Mouse (Mus musculus) thymus, adult 2 months (tissue): Measurements from ENCODE around the gene Nsmce1. TPM values are rescaled to one million over a fixed set of nuclear protein-coding genes. Genes with fewer than 3 reads are reported as not detected.
A peak's percentile ranks its signal among the peaks of the same experiment; 100 is the strongest.

Source experiments
- DNase-seq: peaks from one replicate; pipeline ENCODE4 v3.0.0; 2021
- H3K27ac ChIP-seq: fragments of 200-500 bp; 2 replicates; pipeline ENCODE4 v1.5.1; 2012; ENCODE audit warnings: low read length, control low read depth; ENCODE audit not compliant: control insufficient read depth, insufficient read depth
- H3K27me3 ChIP-seq: fragments of 200-500 bp; 2 replicates; pipeline ENCODE4 v1.6.1; 2012; ENCODE audit warnings: mild to moderate bottlenecking, low read length, moderate library complexity, mixed read lengths; ENCODE audit not compliant: control insufficient read depth, insufficient read depth
- H3K36me3 ChIP-seq: fragments of 200-500 bp; 2 replicates; pipeline ENCODE4 v1.6.1; 2012; ENCODE audit warnings: mild to moderate bottlenecking, low read length, moderate library complexity; ENCODE audit not compliant: control insufficient read depth, insufficient read depth
- H3K4me1 ChIP-seq: fragments of 200-500 bp; replicated peaks from 2 replicates; pipeline ENCODE4 v1.6.1; 2012; ENCODE audit warnings: low read length; ENCODE audit not compliant: control insufficient read depth, insufficient read depth
- H3K4me3 ChIP-seq: fragments of 200-500 bp; 2 replicates; pipeline ENCODE4 v1.5.1; 2012; ENCODE audit warnings: mild to moderate bottlenecking, low read length, control low read depth, moderate library complexity; ENCODE audit not compliant: control insufficient read depth, insufficient read depth
- CTCF ChIP-seq: fragments of 200-500 bp; IDR thresholded peaks from 2 replicates; pipeline ENCODE4 v1.5.1; 2012; ENCODE audit warnings: mild to moderate bottlenecking, control low read depth, low read length, moderate library complexity, borderline replicate concordance; ENCODE audit not compliant: control insufficient read depth, poor library complexity, insufficient read depth; ENCODE audit errors: extremely low read depth
- POLR2A ChIP-seq: fragments of 200-500 bp; IDR thresholded peaks from 2 replicates; pipeline ENCODE4 v1.6.1; 2012; ENCODE audit warnings: mild to moderate bottlenecking, low read length, control low read depth, moderate library complexity; ENCODE audit not compliant: control insufficient read depth, poor library complexity, insufficient read depth; ENCODE audit errors: extremely low read depth
- WGBS: fragments of 180-500 bp; shearing (Covaris S2); methylation state at CpG from one replicate; pipeline ENCODE4 v1.1.7; 2018; 5-methylcytosine and 5-hydroxymethylcytosine counted together
- polyA plus RNA-seq: library from polyadenylated mRNA; depleted of rRNA; stranded (reverse); fragments of >200 nt; gene quantifications from 2 replicates; pipeline ENCODE4 v1.2.3, GENCODE M21; 2012

The Nsmce1 gene
- polyA plus RNA-seq, 1 experiment, result 111 TPM

DNA sequence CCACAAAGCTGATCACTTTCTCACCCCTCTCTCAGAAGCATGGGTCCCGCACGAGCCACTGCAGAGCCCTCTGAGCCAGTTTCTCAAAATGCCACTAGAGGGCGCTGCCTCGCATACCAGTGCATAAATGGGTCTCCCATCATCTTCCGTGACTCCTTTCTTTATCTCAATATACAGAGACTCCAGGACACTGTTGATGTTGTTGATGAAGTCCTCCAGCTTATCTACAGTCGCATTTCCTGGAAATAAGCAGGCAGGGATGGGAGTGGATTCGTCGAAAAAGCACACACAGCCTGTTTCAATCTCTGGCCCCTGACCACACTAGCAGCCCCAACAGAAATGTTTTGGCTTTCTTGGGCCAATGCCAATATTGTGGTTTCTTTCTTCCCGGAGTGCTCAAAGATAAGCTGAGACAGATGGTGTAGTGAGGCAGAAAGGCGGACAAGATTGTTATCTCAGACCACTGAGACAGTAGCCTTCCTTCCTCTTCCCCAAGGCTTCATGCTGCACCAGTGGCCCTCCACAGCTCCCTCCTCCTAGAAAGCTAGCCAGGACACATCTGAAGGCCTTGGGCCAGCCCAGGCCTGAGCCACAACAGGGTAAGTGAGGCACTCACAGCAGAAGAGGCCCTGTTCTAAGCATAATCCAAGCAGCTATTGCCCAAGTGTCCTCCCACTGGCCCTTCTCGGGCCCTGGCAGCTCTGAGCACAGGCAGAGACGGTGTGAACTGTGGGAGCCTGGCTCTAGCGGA, 19.2 kb downstream of the Nsmce1 start:
- no peak overlapping the region for H3K4me3 ChIP-seq
- H3K27ac ChIP-seq, result peak overlapping the region; percentile 74
- H3K36me3 ChIP-seq, result peaks cover 36% of the 10 kb centered on the region
- H3K27me3 ChIP-seq, result no peaks in the 10 kb centered on the region
- H3K4me1 ChIP-seq, result peaks cover 62% of the 10 kb centered on the region
- 4% methylated on average over 13 of the region's 13 CpGs for whole genome bisulfite sequencing
- DNase-seq, result peak; percentile 86
- TF ChIP-seq POLR2A (no peak), CTCF (peak; percentile 89; the same call in 1 of the 2 replicates)

- Histone ChIP-seq H3K27ac (peak overlapping the region; percentile 45; the same call in 1 of the 2 replicates), H3K4me3 (no peak overlapping the region), H3K4me1 (peaks cover 50% of the 10 kb centered on the region), H3K36me3 (peaks cover 47% of the 10 kb centered on the region), H3K27me3 (no peaks in the 10 kb centered on the region)
- no peak for TF ChIP-seq POLR2A
- no peak for TF ChIP-seq CTCF
- no peak for DNase-seq
- WGBS, result 57% methylated on average over 4 of the region's 4 CpGs
Measured at GRCm38 (mm10) chr7:125470901-125471300, 20.5 kb downstream of the Nsmce1 start.

DNA sequence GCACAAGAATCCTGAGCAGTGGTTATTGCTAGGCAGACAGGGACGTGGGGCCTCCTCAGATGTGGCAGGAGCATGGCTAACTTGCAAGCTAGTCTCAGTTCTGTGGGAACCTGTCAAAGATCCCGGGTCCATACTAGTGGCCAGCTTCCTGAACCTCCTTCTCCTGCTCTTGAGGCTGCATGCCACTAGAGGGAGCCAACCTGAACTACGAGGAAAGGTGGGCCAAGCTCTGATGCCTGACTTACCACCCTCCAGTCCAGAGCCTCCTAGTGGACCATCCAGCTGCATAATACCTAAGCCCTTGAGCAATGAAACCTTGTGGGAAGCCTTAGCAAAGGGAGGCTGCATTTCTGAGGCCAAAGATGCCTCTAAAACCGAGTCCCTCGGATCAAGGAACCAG, 21.5 kb downstream of the Nsmce1 start:
- Histone ChIP-seq H3K4me3 (no peak overlapping the region), H3K4me1 (peaks cover 41% of the 10 kb centered on the region), H3K27me3 (no peaks in the 10 kb centered on the region), H3K27ac (no peak overlapping the region), H3K36me3 (peaks cover 49% of the 10 kb centered on the region)
- peak; percentile 81 for DNase-seq
- WGBS, result 42% methylated on average over 5 of the region's 5 CpGs
- no peak for TF ChIP-seq POLR2A
- peak; percentile 80; the same call in 1 of the 2 replicates for TF ChIP-seq CTCF

GRCm38 (mm10) chr7:125462200-125462599, 29.2 kb downstream of the Nsmce1 start:
- TF ChIP-seq CTCF (no peak), POLR2A (no peak)
- no peaks in the 10 kb centered on the region for H3K4me1 ChIP-seq
- WGBS, result 93% methylated on average over 2 of the region's 2 CpGs
- no peaks in the 10 kb centered on the region for H3K27me3 ChIP-seq
- H3K36me3 ChIP-seq, result peaks cover 14% of the 10 kb centered on the region
- DNase-seq, result no peak
- no peak overlapping the region for H3K27ac ChIP-seq
- H3K4me3 ChIP-seq, result no peak overlapping the region

DNA sequence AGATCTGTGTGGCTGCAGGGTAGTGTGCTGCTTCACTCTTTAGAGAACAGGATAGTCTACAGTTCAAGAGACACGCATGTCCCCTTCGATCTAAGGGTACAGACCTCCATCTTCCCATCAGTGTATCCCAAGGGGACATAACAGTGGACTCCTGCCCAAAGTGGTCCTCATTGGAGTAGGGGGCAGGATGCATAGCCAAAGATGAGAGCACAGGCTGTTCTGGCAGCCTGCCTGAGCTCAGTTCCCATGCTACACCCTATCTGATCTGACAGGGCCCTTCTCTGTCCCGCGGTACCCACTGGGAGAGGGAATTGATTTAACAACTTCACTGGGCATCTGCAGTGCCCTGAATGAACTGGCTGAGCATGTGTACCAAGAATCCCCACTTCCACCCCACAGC, 37.7 kb downstream of the Nsmce1 start:
- no peak for DNase-seq
- H3K4me1 ChIP-seq, result no peaks in the 10 kb centered on the region
- H3K4me3 ChIP-seq, result no peak overlapping the region
- H3K27ac ChIP-seq, result no peak overlapping the region
- no peaks in the 10 kb centered on the region for H3K36me3 ChIP-seq
- TF ChIP-seq CTCF, result no peak
- H3K27me3 ChIP-seq, result no peaks in the 10 kb centered on the region
- 100% methylated on average over 4 of the region's 4 CpGs for WGBS

DNA sequence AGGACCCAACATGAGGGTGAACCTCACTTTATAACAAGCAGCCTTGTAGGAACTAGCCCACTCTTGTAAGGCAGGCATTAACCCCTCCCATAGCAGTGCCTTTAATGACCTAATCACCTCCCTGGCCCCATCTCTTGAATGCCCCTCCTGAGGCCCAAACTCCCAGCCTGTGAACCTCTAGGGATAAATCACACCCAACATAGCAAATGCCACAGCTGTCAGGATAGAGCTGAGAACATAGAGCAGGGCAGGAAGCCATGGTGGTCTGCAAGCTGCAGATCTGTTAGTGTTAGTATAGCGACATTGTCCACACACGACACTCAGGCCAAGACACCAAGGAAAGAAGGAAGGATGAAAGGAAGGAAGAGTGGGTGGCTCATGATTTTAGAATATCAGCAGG, 40.3 kb downstream of the Nsmce1 start:
- H3K36me3 ChIP-seq, result no peaks in the 10 kb centered on the region
- WGBS, result 83% methylated on average over 2 of the region's 2 CpGs
- TF ChIP-seq POLR2A (no peak), CTCF (no peak)
- no peaks in the 10 kb centered on the region for H3K27me3 ChIP-seq
- H3K4me3 ChIP-seq, result no peak overlapping the region
- DNase-seq, result no peak
- H3K27ac ChIP-seq, result no peak overlapping the region
- no peaks in the 10 kb centered on the region for H3K4me1 ChIP-seq

DNA sequence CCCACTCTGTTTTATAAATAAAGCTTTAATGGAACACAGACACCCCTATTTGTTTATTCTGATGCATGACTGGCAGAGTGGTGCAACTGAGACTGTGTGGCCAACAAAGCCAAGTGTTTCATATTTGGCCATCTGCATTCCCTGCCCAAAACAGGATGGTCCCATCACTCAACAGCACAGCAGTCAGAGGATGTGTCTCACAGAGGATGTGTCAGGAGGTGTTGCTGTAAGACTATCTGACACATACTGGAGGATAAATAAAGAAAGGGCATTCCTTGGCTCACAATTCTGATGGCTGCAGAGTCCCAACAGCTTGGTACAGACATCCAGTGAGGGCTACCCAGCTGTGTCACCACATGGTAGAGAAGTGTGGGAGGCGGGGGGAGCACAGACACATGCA, 40.7 kb downstream of the Nsmce1 start:
- 96% methylated on average over 1 of the region's 1 CpGs for whole genome bisulfite sequencing
- Histone ChIP-seq H3K27me3 (no peaks in the 10 kb centered on the region), H3K27ac (no peak overlapping the region), H3K4me1 (no peaks in the 10 kb centered on the region; the same call in 1 of the 2 replicates), H3K36me3 (no peaks in the 10 kb centered on the region), H3K4me3 (no peak overlapping the region)
- DNase-seq, result no peak
- TF ChIP-seq CTCF, result no peak
- TF ChIP-seq POLR2A, result no peak
